In the genomic region with DNA sequence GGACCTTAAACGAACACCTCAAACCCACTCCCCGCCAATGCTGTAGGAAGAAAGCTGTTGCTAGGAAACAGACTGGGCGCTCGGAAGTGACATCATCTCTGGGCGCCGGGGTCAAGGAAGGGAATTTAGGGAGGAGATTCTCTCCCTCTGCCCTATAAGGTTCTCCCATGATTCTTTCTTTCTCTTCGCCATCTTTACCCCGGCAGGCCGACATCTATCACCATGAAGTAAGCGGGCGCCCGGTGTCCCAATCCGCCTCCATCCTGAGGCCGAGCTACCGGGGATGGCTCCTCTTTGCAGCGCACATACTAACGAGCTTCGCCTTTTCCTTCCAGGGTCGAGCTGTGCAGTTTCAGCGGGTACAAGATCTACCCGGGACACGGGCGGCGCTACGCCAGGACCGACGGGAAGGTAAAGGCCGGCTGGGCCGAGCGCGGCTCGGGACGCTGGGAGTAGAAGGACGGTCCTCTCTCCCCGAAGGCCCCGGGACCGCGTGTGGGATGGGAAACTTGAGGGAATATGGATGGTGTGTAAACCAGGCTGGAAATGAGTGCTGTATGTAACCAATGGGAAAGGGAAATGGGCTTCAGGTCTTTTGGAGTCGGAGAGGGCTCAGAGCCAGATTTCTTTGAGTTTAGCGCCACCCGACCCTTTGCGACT, we compare ENCODE assay signal across 8 mouse cellular contexts. TPM values are rescaled to one million over a fixed set of nuclear protein-coding genes. Genes with fewer than 3 reads are reported as not detected.
DNase-seq lines count a peak whose midpoint lies in the region; ATAC-seq and TF ChIP-seq lines count a peak whose summit lies in the region.

A gene (plus strand): TSS at position 64 of the 660 bp plus-strand sequence.

- peaks cover 23 to 38% of the 10 kb centered on the region in 2 experiments for H3K36me3 ChIP-seq in CH12.LX (replicated peaks in 1 of 2; ENCODE audit: control insufficient read depth in 1 of 2, insufficient read depth in 1 of 2, low read length in 1 of 2)
- H3K36me3 ChIP-seq in forebrain, embryonic 12.5 days (replicated peaks) = peaks cover 25% of the 10 kb centered on the region
- peaks cover 30% of the 10 kb centered on the region for H3K36me3 ChIP-seq in heart, postnatal 0 days (replicated peaks; ENCODE audit: control insufficient read depth, insufficient read depth, low read length)
- peaks cover 28% of the 10 kb centered on the region for H3K36me3 ChIP-seq in liver, embryonic 16.5 days (ENCODE audit: control insufficient read depth, insufficient read depth)
- H3K36me3 ChIP-seq in neural tube, embryonic 13.5 days = peaks cover 30% of the 10 kb centered on the region
- H3K36me3 ChIP-seq in testis, adult 2 months (ENCODE audit: control insufficient read depth, insufficient read depth, low read length) = no peaks in the 10 kb centered on the region; the same call in none of the 2 replicates

- peak within 1 kb of the TSS; percentile 87 for H3K27ac ChIP-seq in CH12.LX (ENCODE audit: insufficient read depth, low read depth)
- peak within 1 kb of the TSS; percentile 88 for H3K27ac ChIP-seq in forebrain, embryonic 12.5 days
- H3K27ac ChIP-seq in heart, postnatal 0 days (ENCODE audit: low read depth) = peak within 1 kb of the TSS; percentile 96
- H3K27ac ChIP-seq in liver, embryonic 16.5 days (ENCODE audit: low read length) = peak within 1 kb of the TSS; percentile 66
- H3K27ac ChIP-seq in neural tube, embryonic 13.5 days (replicated peaks) = peak within 1 kb of the TSS; percentile 89
- peak within 1 kb of the TSS; percentile 80 for H3K27ac ChIP-seq in testis, adult 2 months (ENCODE audit: control insufficient read depth, insufficient read depth, low read depth, low read length)

- H3K9ac ChIP-seq in CH12.LX (ENCODE audit: insufficient read depth, low read depth) = peak within 1 kb of the TSS; percentile 99
- peak within 1 kb of the TSS; percentile 70 for H3K9ac ChIP-seq in forebrain, embryonic 12.5 days
- peak within 1 kb of the TSS; percentile 97 for H3K9ac ChIP-seq in heart, postnatal 0 days (replicated peaks; ENCODE audit: low read depth, low read length)
- H3K9ac ChIP-seq in liver, embryonic 16.5 days (ENCODE audit: low read depth, low read length) = peak within 1 kb of the TSS; percentile 71
- H3K9ac ChIP-seq in neural tube, embryonic 13.5 days = peak within 1 kb of the TSS; percentile 91

- dilution Hi-C loops in CH12.LX (cut with MboI; ENCODE audit: extremely low pct_ligation_motif_present, extremely low pct_unique_long_range_greater_than_20kb, low sequenced_read_pairs) = no loop called here

- peak; percentile 95 for TF ChIP-seq POLR2A in CH12.LX (IDR thresholded peaks at IDR 0.05; ENCODE audit: low read depth, low read length)
- peak; percentile 68 for TF ChIP-seq POLR2A in testis, adult 2 months (IDR thresholded peaks at IDR 0.05; ENCODE audit: control insufficient read depth, low read depth, low read length)

- WGBS in forebrain, embryonic 12.5 days = under 1% methylated on average over 42 of the region's 42 CpGs
- under 1% methylated on average over 42 of the region's 42 CpGs for WGBS in heart, postnatal 0 days
- under 1% methylated on average over 42 of the region's 42 CpGs for WGBS in liver, embryonic 16.5 days (ENCODE audit: insufficient replicate concordance)
- WGBS in neural tube, embryonic 13.5 days = under 1% methylated on average over 42 of the region's 42 CpGs

- TF ChIP-seq CTCF in CH12.LX (conservative IDR thresholded peaks at IDR 0.05 in 1 of 2, IDR thresholded peaks at IDR 0.05 in 1 of 2; ENCODE audit: low read depth in 2 of 2, low read length in 2 of 2) = no peak
- TF ChIP-seq CTCF in heart, postnatal 0 days (IDR thresholded peaks at IDR 0.05; ENCODE audit: low read depth) = no peak
- no peak for TF ChIP-seq CTCF in testis, adult 2 months (IDR thresholded peaks at IDR 0.05; ENCODE audit: control insufficient read depth, insufficient read depth, insufficient replicate concordance, low read depth, low read length)

- TF ChIP-seq RAD21 in CH12.LX (IDR thresholded peaks at IDR 0.05; ENCODE audit: low read depth, low read length) = no peak

- no peaks in the 10 kb centered on the region for H3K9me3 ChIP-seq in CH12.LX (replicated peaks; ENCODE audit: low read length)
- H3K9me3 ChIP-seq in forebrain, embryonic 12.5 days = no peaks in the 10 kb centered on the region
- no peaks in the 10 kb centered on the region for H3K9me3 ChIP-seq in heart, postnatal 0 days (replicated peaks; ENCODE audit: control insufficient read depth, low read length)
- no peaks in the 10 kb centered on the region for H3K9me3 ChIP-seq in liver, embryonic 16.5 days (replicated peaks; ENCODE audit: control insufficient read depth, low read length)
- H3K9me3 ChIP-seq in neural tube, embryonic 13.5 days = no peaks in the 10 kb centered on the region

- peak within 1 kb of the TSS; percentile 93 for H3K4me2 ChIP-seq in CH12.LX (ENCODE audit: insufficient read depth, low read depth, poor library complexity, severe bottlenecking)
- peak within 1 kb of the TSS; percentile 79 for H3K4me2 ChIP-seq in forebrain, embryonic 12.5 days
- peak within 1 kb of the TSS; percentile 77 for H3K4me2 ChIP-seq in heart, postnatal 0 days (ENCODE audit: low read depth, low read length)
- H3K4me2 ChIP-seq in liver, embryonic 16.5 days (ENCODE audit: low read depth, low read length) = peak within 1 kb of the TSS; percentile 88
- H3K4me2 ChIP-seq in neural tube, embryonic 13.5 days = peak within 1 kb of the TSS; percentile 95

- peak; percentile 97 for DNase-seq in CH12.LX (ENCODE audit: extremely low read depth)
- peak; percentile 89 for DNase-seq in c-Kit-positive CD71-positive TER-119-negative erythroid progenitor cells, embryonic 14.5 days (ENCODE audit: low read depth)
- DNase-seq in heart, postnatal 0 days (ENCODE audit: low spot score) = peak; percentile 95
- DNase-seq in kidney, postnatal 4 days = peak; percentile 98

- H3K4me1 ChIP-seq in CH12.LX (ENCODE audit: control insufficient read depth in 1 of 2, insufficient read depth in 2 of 2) = peaks cover 6 to 45% of the 10 kb centered on the region in 2 experiments; a peak in 3 of 4 replicates
- H3K4me1 ChIP-seq in forebrain, embryonic 12.5 days = peaks cover 9% of the 10 kb centered on the region
- H3K4me1 ChIP-seq in heart, postnatal 0 days (ENCODE audit: control insufficient read depth, insufficient read depth) = peaks cover 3% of the 10 kb centered on the region; the same call in 1 of the 2 replicates
- peaks cover 18% of the 10 kb centered on the region for H3K4me1 ChIP-seq in liver, embryonic 16.5 days (ENCODE audit: control insufficient read depth, low read depth, low read length)
- peaks cover 28% of the 10 kb centered on the region for H3K4me1 ChIP-seq in neural tube, embryonic 13.5 days (replicated peaks)
- H3K4me1 ChIP-seq in testis, adult 2 months (ENCODE audit: control insufficient read depth, insufficient read depth, low read length) = peaks cover 4% of the 10 kb centered on the region

- in situ Hi-C loops in CH12.LX (cut with MboI; ENCODE audit: low pct_ligation_motif_present, low pct_unique_long_range_greater_than_20kb, low sequenced_read_pairs) = no loop called here

- no peak for TF ChIP-seq EP300 in CH12.LX (IDR thresholded peaks at IDR 0.05; ENCODE audit: low read length)
- TF ChIP-seq EP300 in heart, postnatal 0 days (IDR thresholded peaks at IDR 0.05; ENCODE audit: low read depth) = peak; percentile 59; the same call in 1 of the 2 replicates

- peaks cover 53% of the 10 kb centered on the region for H3K79me2 ChIP-seq in CH12.LX (replicated peaks; ENCODE audit: control insufficient read depth, extremely low read depth, insufficient read depth, poor library complexity, severe bottlenecking)

- no peaks in the 10 kb centered on the region for H3K27me3 ChIP-seq in CH12.LX (replicated peaks)
- H3K27me3 ChIP-seq in forebrain, embryonic 12.5 days = no peaks in the 10 kb centered on the region
- H3K27me3 ChIP-seq in heart, postnatal 0 days (ENCODE audit: control insufficient read depth, insufficient read depth, low read length) = no peaks in the 10 kb centered on the region
- H3K27me3 ChIP-seq in liver, embryonic 16.5 days (ENCODE audit: control insufficient read depth, insufficient read depth, low read depth, low read length) = no peaks in the 10 kb centered on the region
- H3K27me3 ChIP-seq in neural tube, embryonic 13.5 days = no peaks in the 10 kb centered on the region
- H3K27me3 ChIP-seq in testis, adult 2 months (ENCODE audit: control insufficient read depth, insufficient read depth, low read length) = no peaks in the 10 kb centered on the region

- H3K4me3 ChIP-seq in CH12.LX (replicated peaks in 1 of 3; ENCODE audit: low read depth in 2 of 3, low read length in 2 of 3, poor library complexity in 1 of 3) = peak within 1 kb of the TSS; percentile 67 to 99 (median 76)
- peak within 1 kb of the TSS; percentile 84 for H3K4me3 ChIP-seq in forebrain, embryonic 12.5 days (replicated peaks)
- H3K4me3 ChIP-seq in heart, postnatal 0 days (ENCODE audit: low read depth, low read length) = peak within 1 kb of the TSS; percentile 94
- peak within 1 kb of the TSS; percentile 72 for H3K4me3 ChIP-seq in liver, embryonic 16.5 days (ENCODE audit: low read depth, low read length)
- H3K4me3 ChIP-seq in neural tube, embryonic 13.5 days = peak within 1 kb of the TSS; percentile 74
- peak within 1 kb of the TSS; percentile 98 for H3K4me3 ChIP-seq in testis, adult 2 months (ENCODE audit: control insufficient read depth, low read depth, low read length)

- ATAC-seq in forebrain, embryonic 12.5 days (ENCODE audit: low FRiP score) = peak; percentile 94
- peak; percentile 95 for ATAC-seq in heart, postnatal 0 days (ENCODE audit: insufficient read depth, low read depth)
- peak; percentile 94 for ATAC-seq in liver, embryonic 16.5 days (ENCODE audit: low read depth)
- ATAC-seq in neural tube, embryonic 13.5 days (ENCODE audit: low read depth) = peak; percentile 94

TF ChIP-seq in CH12.LX, 34 proteins besides CTCF, POLR2A, EP300 and RAD21 (continues in another document):
- TF ChIP-seq NELFE (IDR thresholded peaks at IDR 0.05; ENCODE audit: low read depth, low read length) = peak; percentile 79
- TF ChIP-seq UBTF (IDR thresholded peaks at IDR 0.05; ENCODE audit: low read depth, low read length) = peak; percentile 22; the same call in 1 of the 2 replicates
- TF ChIP-seq ZC3H11A (IDR thresholded peaks at IDR 0.05; ENCODE audit: low read depth, low read length) = no peak
- TF ChIP-seq MAZ (IDR thresholded peaks at IDR 0.05; ENCODE audit: low read depth, low read length) = no peak
- no peak for TF ChIP-seq PAX5 (IDR thresholded peaks at IDR 0.05; ENCODE audit: low read length)

RNA-seq across cellular contexts. Expression of the gene that starts here (rescaled TPM):
- 2,337 and 2,579 TPM in 2 replicates for total RNA-seq in CH12.LX (2012; rRNA removed)
- 2,739 and 3,070 TPM in 2 replicates for total RNA-seq in CH12.LX (2014; rRNA removed)
- 96.4 and 348 TPM in 2 replicates for polyA plus RNA-seq in CH12.LX (2012; ENCODE audit: insufficient read length, low read depth)
- 711 and 747 TPM in 2 replicates for polyA plus RNA-seq in forebrain, embryonic 12.5 days (2016; fragmentation: Nextera tagmentation; extraction: Ambion mirVana)
- 467 and 488 TPM in 2 replicates for total RNA-seq in heart, postnatal 0 days (2014; rRNA removed; ENCODE audit: low replicate concordance)
- polyA plus RNA-seq in heart, postnatal 0 days (2015; fragmentation: Nextera tagmentation; extraction: Ambion mirVana) = 617 and 635 TPM in 2 replicates
- 300 and 356 TPM in 2 replicates for polyA plus RNA-seq in liver, embryonic 16.5 days (2015; fragmentation: Nextera tagmentation; extraction: Ambion mirVana)
- polyA plus RNA-seq in neural tube, embryonic 13.5 days (2015; fragmentation: Nextera tagmentation; extraction: Ambion mirVana) = 545 and 610 TPM in 2 replicates
- 200 and 210 TPM in 2 replicates for polyA plus RNA-seq in testis, adult 2 months (2012; rRNA removed)

Comparison
In these comparisons a context has a peak if more than half of its experiments do, and no peak if none do; other contexts are left out.
1. Peak in every context shown above with its lines: DNase-seq, ATAC-seq, H3K4me3 ChIP-seq and H3K27ac ChIP-seq.